Mouse (Mus musculus): ENCODE measurements around the gene Hdac1.

Hdac1 gene

DNA sequence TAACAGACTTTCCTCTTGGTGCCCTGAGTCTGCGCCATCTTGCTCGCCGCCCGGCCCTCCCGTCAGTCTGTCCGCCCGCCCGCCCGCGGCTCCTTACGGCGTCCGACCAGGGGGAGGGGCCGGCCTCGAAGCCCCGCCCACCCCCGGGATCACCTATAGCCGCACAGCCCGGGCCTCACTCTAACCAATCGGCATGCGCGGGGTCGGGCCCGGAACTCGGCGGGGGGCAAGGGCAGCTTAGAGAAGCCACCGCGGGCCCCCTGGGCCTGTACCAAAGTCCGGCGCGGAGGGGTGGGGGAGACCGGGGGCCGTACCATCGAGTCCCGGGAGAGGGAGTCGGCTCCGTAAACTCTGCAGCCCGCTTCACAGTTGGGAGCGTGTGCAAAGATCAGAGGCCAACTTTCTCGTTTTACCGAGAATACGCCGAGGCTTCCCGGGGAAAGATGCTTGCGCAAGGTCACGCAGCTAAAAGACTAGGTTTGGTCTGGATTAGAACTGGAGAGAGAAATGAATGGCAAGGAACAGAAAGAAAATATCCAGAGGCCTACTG, at the start of gene Hdac1:
Hdac1 (minus strand) TSS at position 122 of the 550 bp plus-strand sequence.
- peak; percentile 99 for DNase-seq (ENCODE audit: extremely low spot score, low spot score)

DNA sequence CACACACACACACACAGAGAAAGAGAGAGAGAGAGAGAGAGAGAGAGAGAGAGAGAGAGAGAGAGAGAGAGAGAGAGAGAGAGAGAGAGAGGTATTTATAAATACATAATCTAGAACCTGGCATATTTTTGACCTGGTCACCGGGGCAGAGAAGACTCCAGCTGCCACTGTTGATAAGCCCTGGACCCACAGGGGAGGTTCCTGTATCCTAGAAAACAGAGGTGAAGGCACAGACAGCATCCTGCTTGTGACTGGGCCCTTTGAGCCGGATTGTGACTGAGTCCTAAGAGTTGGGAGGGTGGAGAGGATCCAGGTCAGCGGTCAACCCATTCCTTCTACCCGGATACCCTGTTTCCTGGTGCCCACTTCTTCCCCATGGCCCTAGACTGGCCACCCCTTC, 46.4 kb upstream of the Hdac1 start:
- DNase-seq (ENCODE audit: extremely low spot score, low spot score) = no peak

DNA sequence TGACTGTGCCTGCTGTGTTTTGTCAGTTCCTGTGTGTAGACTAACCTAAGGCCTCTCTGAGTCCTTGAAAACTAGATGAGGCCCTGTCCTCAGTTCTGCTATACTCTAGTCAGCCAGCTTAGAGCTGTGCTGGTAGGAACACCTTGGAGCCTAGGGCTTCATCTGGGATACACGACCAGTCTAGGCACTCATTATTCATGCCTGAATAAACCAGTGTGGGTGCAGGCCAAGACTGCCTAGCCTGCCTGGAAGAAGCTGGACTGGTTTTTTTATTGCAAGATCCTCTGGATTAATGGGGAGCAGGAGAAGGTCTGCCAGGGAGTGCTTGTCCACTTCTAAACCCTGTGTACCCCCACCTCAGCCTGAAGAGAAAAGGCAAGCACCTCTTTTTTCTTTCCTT, 44.4 kb upstream of the Hdac1 start:
- DNase-seq (ENCODE audit: extremely low spot score, low spot score) = no peak

DNA sequence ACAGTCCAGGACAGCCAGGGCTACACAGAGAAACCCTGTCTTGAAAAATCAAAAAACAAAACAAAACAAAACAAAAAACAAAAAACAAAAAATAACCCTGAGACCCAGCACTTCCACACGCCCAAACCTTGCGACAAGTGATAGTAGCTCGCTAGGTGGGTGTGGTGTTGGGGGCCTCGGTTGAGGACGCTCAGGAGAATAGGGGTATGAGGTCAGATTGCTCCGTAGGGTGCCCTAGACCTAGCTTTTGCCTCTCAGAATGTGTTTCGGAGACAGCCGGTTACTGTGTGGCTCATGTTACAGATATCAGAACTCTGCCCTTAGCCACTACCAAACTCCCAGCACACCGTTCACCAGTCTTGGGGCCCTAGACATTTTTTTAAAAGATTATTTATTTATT, 43.3 kb upstream of the Hdac1 start:
- no peak for DNase-seq (ENCODE audit: extremely low spot score, low spot score)

DNA sequence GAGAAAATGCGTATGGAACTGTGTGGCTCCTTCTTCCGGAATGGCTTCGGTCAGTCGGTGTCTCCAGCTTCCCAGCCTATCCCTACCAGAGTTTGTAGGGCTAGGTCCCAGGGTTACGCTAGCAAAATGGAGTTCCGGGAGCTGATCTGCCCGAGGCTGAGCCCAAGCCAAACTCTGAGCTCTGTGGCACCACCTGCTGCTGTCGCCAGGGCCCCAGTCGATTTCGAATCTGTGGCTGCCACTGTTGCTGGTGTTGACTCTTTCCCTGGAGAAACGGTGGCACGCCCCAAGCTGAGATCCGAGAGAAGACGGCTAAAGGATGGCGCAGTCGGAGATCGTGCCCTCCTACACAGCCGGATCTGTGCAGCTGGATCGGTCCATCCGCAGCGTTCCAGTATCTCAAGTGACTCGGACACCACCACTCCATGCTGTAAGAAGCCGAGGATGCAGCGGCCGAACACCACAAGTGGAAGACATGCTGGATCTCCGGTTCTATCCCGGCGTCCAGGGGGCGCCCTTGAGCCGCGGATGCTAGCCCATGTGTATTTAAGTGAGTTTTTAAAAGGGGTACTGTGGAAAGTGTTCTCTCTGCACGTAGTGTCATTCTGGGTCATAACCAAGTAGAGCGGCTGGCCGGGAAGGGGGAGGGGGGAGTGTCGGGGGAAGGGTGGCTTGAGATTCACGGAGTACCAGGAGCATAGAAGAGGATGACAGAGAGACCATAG, 42.5 kb upstream of the Hdac1 start:
- peak; percentile 86 for DNase-seq (ENCODE audit: extremely low spot score, low spot score)

DNA sequence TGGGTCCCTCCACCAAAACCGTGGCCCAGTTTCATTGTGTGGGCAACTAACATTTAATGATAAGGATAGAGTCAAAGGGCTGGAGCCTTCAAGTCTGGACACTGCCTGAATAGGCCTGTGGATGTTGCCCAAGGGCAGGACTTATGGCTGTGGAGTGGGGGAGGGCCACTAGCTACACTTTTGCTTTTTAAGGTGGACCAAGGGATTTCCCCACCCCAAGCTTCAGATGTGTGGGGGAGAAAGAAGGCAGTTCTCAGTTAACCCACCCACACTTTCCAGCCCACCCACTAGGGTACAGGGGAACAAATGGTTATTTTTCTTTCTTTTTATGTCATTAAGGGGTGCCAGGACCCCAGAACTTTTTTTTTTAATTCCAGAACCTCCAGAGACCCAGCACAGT, 41.9 kb upstream of the Hdac1 start:
- DNase-seq (ENCODE audit: extremely low spot score, low spot score) = no peak

DNA sequence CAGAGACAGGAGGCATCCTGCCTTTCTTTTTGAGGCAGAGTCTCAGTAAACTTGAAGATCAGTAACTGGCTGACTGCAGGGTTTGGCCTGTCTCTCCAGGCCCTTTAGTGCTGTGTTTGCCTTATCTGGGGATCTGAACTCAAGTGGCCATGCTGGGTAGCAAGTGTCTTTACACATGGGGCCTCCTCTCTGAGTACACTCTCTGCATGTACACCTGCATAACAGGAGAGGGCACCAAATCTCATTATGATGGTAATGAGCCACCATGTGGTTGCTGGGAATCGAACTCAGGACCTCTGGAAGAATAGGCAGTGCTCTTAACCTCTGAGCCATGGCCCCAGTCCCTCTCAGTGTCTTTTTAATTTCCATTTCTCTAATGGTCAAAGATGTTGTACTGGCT, 39.7 kb upstream of the Hdac1 start:
- DNase-seq (ENCODE audit: extremely low spot score, low spot score) = no peak

DNA sequence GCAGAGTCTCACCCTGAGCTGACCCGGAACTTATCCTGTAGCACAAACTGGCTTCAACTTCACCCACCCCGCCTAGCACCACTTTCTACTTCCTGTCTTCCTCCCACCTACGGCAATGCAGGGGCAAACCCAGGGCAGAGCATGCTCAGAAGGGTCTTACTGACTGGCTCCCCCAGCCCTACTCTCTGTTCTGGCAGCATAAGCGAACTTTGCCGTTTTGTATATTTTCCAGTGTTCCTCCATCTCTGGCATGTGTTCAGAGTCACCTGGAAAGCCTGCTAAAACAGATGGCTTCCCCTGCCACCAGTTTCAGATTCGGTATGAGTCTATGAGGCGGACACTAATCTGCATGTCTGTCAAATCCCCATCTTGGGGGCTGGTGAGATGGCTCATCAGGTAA, 37.8 kb upstream of the Hdac1 start:
- DNase-seq (ENCODE audit: extremely low spot score, low spot score) = no peak

DNA sequence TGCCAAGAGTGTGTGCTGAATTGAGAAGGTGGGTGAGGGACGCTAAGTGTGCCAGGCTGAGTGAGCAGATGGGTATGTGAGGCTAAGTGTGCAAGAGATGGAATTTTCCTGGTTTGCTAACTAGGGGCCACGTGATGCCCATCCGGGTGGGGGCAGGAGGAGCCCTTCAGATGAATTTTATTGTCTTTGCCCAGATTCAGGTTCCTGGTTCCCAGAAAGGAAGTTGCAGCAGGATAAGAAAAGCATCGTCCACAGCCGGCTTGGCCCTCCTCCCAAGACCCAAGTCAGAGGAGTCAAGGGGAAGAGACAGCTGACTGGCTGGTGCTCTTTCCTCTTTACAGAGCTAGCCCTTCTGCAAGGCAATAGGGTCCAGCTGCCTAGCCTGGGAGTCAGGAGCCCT, 36.0 kb upstream of the Hdac1 start, which contains the start of gene Fam167b:
Fam167b (minus strand) TSS at position 84 of the 400 bp plus-strand sequence.
- DNase-seq (ENCODE audit: extremely low spot score, low spot score) = no peak

DNA sequence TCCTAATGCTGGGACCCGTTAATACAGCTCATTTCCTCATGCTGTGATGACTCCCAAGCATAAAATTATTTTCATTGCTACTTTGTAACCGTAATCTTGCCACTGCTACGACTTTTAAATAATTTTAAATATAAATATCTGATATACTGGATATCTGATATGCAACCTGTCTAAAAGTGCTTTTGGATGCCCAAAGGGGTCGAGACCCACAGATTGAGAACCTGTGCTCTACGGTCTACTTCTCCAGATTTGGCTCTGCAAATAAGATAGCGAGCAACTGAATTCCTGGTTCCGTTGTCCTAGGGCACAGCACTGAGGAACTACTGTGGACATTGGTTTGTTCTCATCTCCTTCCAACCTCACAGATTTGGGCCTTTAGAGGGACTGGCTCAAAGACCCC, 35.2 kb upstream of the Hdac1 start:
- DNase-seq (ENCODE audit: extremely low spot score, low spot score) = no peak

DNA sequence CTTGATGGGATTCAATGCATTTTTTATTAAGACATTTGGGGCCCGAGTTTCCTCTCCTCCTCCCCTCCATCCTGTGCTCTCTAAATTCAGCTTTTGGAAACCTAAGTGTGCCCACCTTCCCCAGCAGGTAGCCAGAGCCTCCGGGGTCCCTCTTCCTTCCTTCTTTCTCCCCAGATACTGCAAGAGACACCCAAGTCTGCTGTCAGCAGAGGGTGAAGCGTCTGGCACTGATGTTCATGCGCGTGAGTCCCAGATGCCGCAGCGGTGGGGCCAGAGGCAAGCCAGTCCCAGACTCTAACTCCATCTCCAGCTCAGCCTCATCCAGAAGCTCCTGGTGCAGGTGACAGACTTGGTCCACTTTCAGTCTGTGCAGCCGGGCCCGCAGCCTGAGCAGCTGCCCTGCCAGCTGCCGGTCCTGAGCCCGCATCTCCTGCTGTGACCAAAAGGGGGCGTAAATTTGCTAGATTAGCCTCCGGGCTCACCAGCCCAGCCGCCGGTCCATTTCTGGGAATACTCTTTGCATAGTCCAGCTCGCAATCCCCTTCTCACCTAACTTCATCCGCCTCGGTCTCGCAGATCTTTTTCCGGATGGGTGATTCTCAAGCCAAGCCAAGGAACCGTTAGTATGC, 34.5 kb upstream of the Hdac1 start:
- peak; percentile 70 for DNase-seq (ENCODE audit: extremely low spot score, low spot score)

DNA sequence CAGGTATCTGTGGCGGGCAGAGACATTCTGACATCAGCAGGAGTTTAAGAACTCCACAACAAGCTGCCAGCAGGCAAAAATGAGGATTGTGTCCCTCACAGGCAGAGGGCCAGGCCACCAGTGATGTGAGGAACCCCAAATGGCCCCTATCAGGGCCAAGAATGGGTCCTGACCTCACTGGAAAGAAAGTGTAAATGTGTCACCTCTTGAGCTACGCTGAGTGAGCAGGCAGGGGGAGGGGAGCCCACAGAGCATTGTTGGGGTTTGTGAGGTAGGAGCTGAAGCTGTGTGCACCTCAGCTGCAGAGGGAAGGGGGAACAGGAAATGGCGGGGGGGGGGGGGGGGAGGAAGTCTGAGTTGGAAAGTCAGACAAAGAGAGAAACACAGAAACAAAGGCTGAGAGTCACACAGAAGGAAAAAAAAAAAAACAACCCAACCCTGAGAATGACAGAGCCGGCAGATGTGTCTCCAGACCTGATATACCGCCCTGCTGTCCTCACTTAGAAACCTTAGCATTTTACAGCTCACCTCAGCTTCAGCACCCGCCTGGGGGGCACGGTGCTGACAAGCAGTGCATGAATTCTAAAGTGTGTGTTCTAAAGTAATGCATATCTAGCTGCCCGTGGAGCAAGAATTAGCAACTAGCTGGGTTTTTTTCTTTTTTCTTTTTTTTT, 32.8 kb upstream of the Hdac1 start:
- no peak for DNase-seq (ENCODE audit: extremely low spot score, low spot score)

DNA sequence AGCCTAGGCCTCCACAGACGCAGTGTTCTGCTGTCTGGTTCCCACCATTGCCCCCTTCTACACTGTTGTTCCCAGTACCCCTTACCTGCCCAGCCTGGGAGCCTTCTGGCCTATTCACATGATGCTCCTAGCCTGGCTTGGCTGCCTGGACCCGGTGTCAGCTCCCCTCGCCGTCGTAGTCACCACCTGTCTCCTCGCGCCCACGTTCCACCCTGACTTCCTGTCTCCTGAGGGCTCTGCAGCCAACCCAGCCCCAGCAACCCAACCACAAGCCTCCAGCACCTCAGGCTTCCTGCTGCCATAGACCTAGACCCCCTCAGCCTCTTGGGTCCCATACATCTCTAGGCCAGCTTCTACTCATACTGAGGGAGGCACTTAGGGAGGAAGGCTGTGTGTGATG, 30.9 kb upstream of the Hdac1 start, which contains the start of gene Lck:
Lck (minus strand) TSS at position 212 of the 400 bp plus-strand sequence.
- no peak for DNase-seq (ENCODE audit: extremely low spot score, low spot score)

DNA sequence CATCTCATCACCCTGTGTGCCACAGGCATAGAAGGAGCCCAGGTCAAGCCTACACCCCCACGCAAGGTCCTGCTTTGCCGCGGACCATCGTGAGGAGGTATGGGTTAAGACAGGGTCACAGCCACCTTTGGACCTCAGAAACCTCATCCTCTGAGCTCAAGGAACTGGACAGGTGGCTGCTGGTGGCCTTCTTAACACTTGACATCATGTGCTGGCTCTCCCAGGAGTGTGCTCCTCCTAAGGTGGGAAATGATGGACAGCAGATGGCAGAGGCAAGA, 30.5 kb upstream of the Hdac1 start:
- DNase-seq (ENCODE audit: extremely low spot score, low spot score) = no peak

DNA sequence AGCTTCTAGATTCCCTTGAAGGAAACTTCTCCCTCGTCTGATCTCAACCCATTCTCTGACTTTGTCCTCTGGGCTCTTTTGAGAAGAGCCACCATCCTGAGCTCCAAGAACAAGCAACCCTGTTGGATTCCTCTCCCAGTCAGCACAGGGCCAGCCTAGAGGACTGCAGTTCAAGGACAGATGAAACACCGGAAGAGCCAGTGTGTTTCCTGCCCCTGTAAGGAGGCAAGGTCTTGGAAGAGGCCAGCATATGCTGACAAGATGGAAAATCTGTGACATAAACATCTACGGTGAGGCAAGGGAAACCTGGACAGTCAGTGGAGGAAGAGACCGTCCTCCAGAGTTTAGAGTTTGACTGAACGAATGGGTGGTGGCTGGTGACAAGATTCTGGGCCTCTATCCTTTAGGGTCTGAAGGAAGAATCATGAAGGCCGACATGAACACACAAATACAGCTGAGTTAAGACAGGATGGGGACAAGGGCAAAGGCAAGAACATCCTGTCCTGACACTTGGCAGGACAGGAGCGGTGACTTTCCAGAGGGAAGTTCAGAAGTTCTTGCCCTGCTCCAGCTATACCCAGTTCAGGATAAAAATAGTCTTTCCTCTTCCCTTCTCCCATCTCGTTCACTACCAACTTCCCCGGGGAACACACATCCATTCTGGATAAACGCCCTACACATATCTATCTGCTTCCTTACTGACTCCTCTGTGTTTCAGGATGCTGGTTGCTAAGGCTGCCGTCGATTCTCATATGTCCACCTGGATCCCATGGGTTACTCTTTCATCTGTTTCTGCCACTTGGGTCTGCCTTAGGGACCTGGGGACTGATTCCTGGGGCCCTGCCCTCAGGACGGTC, 30.0 kb upstream of the Hdac1 start:
- DNase-seq (ENCODE audit: extremely low spot score, low spot score) = no peak

DNA sequence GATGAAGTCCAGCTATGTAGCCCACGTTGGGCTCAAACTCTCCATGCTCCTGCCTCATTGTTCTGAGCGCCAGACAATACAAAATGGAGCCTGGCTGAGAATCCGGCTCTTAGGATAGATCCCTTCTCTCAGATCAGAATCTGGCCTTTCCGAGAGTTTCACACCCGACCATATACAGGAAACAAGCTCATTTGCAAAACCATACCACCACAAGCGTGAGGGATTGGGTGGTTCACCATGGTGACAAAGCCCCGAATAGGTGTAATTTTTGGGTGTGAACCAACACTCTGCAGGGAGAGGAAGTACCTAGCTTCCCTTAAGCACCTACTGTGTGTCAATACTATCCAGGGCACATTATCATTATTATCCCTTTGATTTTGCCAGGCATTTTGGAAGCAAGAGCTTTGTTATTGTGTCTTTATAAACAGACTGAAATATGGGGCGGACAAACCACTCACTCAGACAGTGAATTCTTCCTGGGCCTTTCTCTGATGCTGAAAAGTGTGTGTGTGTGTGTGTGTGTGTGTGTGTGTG, 29.1 kb upstream of the Hdac1 start:
- no peak for DNase-seq (ENCODE audit: extremely low spot score, low spot score)

DNA sequence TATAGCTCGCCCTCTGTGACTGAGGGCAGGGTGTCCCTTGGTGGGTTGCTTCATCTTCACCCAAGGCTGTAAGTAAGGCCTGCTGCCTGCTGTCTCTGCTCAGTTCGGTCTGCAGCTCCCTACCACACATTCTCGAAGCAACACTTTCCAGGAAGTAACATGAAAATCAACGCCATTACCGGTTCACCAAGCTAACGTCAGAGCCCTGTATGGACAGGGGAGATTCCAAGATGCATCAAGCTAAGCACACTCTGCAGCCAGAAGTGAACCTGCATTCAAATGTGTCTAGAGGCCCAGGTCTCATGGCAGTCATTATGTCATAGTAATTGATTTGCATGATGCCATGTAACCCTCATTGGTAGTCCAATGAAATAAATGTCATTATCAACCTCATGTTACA, 27.5 kb upstream of the Hdac1 start:
- no peak for DNase-seq (ENCODE audit: extremely low spot score, low spot score)

DNA sequence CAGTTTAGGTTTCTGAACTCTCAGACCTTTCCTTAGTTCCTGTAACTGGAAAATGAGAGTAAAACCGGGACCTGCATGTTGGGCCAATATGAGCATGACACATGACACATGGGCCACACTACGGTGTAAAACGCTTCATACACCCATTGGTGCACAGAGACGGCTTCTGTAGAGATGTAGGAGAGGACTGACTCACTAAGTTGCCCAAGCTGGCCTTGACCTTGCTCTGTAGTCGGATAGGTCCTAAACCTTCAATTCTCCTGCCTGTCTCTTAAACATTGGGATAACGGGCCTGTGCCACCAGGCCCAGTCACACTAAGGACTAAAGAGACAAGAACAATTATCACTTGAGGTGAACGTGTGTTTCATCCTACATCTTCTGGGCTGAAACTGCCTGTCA, 25.9 kb upstream of the Hdac1 start:
- no peak for DNase-seq (ENCODE audit: extremely low spot score, low spot score)

DNA sequence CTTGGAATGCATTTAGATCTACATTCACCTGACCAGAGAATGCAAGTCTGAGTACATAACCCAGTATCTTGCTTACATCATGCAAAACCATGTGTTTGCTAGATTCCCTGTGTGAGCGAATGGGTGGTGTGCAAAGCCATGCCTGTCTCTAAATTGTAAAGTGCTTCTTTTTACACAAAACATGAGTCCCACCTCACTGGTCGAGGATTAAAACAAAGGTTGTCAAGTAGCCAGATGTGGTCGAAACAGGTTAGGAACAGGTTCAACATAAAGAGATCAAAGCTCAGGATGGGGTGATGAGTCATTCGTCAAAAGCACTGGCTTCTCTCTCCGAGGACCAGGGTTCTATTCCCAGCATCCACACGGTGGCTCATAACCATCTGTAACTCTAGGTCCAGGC, 22.6 kb upstream of the Hdac1 start:
- no peak for DNase-seq (ENCODE audit: extremely low spot score, low spot score)

DNA sequence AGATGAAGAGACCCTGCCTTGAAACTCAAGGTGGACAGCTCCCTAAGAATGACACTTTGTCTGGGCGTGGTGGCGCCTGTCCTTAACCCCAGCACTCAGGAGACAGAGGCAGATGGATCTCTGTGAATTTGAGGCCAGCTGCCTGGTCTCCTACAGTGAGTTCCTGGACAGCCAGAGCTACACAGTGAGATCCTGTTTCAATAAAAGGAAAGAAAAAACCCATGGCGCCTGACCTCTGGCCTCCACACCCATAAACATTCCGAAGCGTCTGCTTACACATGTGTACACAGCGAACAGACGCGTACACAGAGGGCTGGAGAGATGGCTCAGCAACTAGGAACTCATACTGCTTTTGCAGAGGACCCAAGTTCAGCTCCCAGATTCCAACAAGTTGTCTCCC, 21.2 kb upstream of the Hdac1 start:
- DNase-seq (ENCODE audit: extremely low spot score, low spot score) = peak; percentile 59

DNA sequence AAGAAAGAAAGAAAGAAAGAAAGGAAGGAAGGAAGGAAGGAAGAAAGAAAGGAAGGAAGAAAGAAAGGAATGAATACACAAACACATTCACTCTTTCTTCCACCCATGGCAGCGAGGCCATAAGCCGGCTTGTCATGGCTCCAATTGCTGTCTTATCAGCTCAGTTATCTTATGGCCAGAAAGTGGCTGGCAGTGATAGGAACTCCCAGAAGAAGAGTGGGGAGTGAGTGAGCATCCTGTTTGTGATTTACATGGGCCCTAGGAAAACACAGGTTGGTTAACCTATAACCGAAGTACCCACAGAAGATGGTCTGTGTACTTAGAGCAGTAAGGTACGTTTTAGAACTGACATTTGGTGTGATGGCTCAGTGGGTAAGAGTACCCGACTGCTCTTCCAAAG, 18.7 kb upstream of the Hdac1 start:
- DNase-seq (ENCODE audit: extremely low spot score, low spot score) = no peak

Measured in neural tube, embryonic 10.5 days (tissue).